Mouse (Mus musculus) kidney, adult 18-20 months (tissue): ENCODE results near the gene Mrpl36.

Experiments
- DNase-seq: peaks from one replicate; pipeline ENCODE4 v3.0.0; 2021

Mrpl36 gene

DNA sequence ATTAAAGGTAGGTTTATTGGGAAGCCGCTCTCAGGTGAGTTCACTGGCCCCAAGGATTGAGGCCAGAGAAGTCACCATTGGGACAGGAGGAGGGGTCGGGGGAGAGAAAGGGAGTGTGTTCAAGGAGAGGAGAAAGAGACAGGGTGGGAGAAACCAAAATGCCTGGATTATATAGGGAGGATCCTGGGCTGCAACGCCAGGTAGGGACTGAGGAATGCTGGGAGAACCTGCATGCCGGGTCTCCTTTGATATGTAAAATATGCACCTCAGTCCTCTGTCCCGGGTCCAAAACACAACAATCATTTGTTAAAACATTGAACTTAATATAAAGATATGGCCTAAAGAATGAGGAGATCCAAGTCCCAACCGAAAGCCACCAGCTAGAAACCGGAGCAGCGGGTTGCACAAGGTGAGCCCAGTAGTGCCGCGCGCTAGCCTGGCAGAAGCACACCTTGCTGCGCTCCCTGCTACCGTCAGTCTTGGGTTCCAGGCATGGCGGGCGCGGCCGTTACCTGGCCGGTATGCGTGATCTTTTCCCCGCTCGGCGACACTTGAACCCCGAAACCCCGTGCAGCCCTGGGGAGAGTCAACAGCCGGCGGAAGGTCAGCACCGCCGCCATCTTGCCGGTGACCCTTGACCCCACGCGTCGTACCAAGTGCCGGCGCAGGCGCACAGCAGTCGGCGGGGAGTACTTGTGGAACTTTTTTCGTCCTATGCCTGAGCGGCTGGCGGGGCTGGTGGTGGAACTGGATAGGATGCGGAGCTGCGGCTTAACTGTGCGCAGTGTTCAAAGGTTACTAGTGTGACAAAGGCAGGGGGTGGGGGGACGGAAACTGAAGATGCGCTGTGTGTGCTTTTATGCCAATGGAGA lies at the start of gene Mrpl36, which contains the start of gene Ndufs6:
Gene Mrpl36, plus strand, starts transcription at position 687 of the 872 bp plus-strand sequence.
Gene Ndufs6, minus strand, starts transcription at position 716 of the 872 bp plus-strand sequence.
- DNase-seq, result peak; percentile 93

DNA sequence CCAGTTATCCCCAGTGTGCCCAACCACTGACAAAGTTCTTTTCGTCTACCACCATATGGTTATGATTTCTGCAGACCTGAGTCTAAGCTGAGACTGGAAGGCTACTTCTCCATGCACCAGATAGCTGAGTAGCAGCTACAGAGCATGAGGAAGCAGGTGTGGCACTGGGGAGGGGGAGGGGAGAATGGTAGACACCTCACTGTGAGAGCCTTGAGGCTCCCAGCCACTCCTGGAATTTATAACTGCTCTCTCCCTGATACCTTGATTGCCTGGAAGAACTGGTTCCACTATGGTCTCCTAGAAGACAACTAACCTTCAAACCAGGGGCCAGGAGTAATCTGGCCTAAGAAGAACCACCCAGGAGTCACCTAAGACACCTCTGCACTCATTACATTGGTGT lies 49.1 kb upstream of the Mrpl36 start:
- no peak for DNase-seq

DNA sequence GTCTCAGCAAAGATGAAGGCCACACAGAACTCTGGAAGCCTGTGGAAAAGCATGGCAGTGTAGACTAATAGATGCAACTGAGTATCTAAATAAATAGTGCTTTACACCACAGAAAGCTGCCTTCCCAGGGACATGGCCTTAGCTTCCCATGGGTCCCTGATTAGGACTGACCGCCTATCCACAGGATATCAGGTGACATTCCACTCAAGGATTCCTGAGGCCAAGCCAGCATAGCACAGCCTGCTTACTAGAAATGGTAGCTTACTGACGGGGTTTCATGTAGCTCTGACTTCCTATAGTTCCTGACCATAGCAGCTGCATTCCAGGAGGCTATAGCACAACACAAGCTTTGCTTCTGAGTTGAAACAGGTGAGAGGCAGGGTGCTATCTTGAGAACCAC lies 45.9 kb upstream of the Mrpl36 start:
- DNase-seq, result no peak

DNA sequence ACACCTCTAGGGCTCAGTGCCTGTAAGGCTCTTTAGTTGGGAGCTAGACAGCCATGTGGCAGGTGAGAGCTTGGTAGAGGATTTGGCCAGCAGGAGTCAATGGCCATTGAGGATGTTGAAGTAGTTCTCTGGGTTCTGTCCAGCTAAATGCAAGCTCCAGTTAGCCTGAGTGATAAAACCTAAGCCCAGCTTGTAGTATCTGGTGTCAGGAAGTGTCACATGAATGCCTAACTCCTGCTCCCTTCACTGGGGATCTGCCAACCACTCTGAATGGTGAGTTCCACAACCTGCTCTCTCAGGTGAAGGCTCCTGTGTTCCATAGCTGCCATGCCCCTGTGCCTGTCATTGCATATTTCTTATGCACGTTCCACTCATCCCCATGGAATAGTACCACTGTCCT lies 44.8 kb upstream of the Mrpl36 start:
- no peak for DNase-seq

DNA sequence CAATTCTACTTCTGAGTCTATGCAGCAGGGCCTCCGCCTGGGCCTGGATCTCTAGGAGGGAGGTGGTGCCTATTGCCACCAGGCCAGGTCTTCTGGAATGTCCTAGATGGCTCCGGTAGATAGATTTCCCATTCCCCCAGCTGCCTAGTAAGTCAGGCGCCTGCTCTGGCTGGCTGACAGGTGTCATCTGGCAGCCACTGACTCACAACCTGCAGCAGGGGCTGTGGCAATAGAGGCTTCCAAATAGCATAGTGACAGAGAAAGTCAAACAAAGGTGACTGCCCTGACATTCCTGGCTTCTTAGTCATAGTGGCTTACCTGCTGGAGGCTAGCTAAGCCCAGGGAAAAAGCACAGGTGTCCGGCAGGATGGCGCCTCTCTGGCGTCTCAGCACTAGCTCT lies 38.1 kb upstream of the Mrpl36 start:
- no peak for DNase-seq

DNA sequence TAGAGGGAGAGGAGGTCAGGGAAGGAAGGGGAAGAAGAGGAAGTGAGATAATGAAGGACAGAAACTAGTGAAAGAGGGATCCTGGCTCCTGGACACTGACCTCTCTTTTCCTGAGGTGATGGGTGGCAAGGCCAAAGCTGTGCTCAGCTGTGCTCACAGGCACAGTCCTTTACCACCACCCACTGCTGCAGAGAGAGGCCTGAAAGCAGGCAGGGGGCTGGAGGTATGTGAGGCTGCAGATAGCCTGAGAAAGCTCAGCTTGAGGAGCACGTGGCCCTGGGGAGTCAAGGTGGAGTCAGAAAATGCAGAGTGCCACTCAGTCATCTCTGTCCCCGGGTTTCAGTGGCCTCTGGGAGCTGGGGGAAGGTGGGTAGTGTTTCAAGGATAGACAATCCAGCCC lies 37.2 kb upstream of the Mrpl36 start:
- DNase-seq, result no peak

DNA sequence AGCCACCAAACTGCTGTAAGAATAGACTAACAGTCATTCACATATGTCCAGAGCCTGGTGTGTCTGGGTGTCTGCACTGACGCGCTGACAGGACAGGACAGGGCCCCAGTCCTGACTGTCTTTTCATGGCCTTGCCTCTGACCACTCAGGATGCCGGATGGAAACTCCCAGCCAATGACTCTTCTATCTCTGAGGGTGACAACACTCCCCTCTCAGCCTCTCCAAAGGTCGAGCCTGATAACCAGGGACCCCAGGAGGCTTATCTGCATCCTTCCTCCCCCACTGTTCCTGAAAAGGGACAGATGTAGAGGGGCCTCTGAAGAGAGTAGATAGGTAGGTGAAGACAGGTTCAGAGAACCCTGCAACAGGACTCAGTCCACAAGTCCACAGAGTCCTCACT lies 29.6 kb upstream of the Mrpl36 start:
- DNase-seq, result no peak

DNA sequence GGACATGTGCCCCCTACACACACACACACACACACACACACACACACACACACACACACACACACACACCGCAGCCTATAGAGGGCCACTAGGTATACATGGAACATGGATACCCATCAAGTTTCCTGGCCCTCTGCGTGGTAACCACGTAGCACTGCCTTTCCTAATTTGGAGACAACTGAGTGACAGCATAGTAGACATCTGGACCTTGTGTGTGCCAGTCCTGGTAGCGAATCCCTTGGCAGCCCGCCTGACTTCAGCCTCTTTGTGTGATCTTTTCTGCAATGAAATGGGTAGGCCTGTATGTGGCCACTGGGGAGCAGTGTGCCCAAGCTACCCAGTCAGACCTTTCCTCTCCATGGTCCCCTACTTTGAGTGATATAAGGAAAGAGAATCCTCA lies 29.0 kb upstream of the Mrpl36 start:
- no peak for DNase-seq

DNA sequence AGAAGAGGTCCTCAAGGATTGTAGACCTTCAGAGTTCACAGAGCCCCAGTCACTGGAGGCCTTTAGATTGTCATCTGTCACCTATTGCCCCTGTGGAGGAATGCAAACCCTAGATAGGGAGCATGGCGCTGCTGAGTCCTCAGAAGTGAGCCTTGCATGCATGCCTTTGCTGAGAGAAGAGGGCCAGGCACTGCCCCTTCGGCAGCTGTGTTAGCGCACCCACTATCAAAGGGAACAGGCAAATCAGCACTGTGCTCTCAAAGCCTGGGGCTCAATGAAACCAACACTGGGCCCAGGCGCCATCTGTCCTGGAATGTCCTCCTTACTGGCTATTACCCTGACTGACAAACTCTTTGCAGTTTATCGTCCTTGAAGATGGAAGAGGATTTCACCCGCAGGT lies 23.6 kb upstream of the Mrpl36 start:
- DNase-seq, result no peak

DNA sequence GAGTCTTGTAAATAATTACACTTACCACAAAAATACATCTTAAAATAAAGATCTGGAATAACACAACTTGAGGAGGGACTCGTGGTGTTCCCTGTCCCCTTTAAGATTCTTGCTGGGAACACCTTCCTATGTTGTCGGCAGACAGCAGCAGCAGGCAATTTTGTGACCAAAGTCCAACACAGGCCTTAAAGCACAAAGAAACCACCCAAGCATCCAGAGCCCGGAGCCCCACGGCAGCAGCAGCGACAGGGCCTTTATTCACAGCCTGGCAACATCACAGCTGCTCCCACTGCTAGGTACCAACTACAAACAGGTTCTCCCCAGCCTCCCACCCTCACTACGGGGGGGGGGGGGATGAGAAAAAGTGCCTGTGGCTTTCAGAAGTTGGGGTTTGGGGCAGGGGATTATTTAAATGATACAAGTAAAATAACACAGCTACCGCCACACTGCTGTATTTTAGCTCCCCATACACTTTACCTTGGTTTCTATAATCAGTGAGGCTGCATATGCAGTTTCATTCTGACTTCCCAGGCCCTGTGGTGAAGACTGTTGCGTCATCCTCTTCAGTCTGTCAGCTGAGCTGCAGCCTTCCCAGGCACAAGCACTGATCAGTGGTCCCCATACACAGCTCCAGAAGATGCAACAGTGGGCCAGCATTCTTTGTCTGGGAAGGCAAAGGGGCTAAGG lies 22.8 kb upstream of the Mrpl36 start:
- DNase-seq, result no peak

DNA sequence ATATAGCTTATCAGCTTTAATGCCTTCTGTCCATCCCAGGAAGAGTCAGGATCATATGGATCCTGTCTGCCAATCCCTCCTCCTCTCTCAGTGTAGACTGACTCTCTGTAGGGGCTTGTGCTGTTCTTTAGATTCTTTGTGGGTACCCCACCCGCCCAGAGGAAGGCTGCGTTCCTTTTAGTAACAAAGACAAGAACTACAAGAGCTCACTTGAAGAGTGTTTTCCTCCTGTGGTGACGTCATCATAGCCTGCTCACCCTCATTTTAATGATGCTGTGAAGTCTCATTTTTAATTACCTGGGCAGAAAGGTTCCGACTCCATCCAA lies 22.3 kb upstream of the Mrpl36 start:
- DNase-seq, result no peak

DNA sequence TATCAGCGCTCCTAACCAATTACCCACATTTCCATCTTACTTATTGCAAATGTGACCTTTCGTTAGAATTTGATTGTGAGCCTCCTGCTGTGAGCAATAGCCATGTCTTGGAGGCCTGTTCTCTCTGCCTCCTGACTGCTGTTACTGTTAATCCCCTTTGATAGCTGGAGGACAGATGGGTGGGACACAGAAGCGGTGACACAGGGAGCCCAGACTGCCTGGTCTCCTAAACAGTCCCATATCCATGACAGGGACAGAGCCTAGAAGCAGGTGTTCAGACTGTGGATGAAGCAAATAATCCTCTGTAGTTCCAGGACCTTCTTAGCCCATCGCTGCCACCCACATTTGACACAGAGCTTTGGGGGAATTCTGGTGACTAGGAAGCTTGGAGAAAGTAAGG lies 21.9 kb upstream of the Mrpl36 start:
- DNase-seq, result no peak

DNA sequence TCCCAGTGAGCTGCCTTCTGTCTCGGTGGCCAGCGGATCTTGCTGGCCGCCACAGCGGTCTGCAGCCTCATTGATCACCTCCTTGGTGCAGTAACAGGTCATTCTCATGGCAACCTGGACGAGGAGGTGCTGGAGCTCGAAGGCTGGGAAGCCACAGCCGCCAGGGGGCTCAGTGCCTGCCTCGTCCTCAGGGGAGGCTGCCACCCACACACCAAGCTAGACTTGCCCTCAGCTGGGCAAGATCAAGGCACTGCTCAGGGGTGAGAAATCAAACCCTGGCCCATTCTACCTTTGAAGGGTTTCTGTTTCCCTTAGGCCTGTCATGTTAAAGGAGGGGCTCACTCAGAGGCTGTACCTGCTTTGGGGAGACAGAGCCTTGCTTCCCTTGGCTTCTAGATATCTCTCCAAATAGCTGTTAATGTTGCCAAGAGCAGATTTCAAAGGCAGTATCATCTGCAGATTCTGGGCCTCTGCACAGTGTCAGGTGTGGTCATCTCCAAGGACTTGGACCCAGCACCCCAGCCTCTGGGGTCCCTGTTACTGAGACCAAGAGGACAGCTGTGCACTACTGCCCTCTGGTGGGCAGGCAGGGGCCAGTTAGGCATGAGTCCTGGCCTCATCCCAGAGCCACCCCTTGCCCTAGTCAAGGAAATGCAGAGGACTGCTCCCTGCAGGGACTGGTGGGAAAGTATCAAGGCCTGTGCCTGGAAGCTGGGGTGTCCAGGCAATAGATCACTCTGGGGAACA lies 18.0 kb upstream of the Mrpl36 start:
- DNase-seq, result peak; percentile 62

DNA sequence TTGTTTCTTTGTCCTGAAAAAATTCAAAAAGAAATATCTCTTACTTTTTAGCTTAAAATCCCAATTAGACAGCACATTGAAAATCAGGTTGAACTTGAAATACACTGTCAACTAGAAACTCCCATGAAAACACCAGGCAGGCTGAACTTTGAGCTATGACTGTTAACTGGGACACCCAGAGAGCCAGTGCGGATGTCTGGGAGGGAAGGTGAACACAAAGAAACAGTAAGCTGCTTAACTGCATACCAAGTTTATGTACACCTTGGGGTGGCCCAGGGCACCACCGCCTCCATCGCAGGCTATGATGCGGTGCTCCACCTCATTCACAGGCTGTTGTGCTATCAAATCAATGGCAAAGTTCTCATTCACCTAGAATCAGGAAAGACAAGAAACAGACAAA lies 8.3 kb upstream of the Mrpl36 start:
- no peak for DNase-seq

DNA sequence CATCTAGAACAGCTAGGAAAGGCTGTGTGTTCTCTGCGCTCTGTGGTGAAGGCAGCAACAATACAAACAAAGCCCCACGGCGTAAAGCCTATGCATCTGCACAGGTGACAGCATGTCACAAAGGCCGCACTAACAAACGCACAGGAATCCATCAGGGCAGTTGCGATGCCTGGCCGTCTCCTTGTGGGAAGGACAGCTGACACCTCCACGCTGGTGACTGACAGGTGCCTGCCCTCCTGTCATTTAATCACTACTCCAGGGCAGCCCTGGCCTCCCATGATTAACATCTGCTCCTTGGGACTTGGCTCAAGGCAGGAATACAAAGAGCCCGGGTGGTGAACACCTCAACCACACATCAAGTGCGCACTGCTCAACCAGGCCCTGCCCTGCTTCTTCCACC lies 5.7 kb upstream of the Mrpl36 start:
- DNase-seq, result no peak

DNA sequence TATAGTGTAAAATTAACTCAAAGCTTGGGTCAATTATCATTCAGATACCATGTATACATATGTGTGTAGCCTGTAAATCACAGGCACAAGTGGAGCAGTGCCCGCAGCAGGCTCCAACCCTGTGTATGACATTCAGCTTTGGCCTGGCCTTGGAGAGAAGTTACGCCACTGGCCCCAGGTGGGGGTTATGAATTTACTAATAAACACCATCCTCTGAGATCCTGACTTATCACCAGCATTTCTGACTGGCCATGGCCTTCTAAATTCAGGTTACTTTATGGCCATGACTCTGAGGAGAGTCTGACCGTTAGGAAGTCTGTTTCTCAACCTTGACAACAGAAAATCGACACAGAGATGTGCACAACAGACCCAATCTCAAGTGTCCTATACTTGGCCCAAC lies 4.9 kb upstream of the Mrpl36 start:
- DNase-seq, result no peak

DNA sequence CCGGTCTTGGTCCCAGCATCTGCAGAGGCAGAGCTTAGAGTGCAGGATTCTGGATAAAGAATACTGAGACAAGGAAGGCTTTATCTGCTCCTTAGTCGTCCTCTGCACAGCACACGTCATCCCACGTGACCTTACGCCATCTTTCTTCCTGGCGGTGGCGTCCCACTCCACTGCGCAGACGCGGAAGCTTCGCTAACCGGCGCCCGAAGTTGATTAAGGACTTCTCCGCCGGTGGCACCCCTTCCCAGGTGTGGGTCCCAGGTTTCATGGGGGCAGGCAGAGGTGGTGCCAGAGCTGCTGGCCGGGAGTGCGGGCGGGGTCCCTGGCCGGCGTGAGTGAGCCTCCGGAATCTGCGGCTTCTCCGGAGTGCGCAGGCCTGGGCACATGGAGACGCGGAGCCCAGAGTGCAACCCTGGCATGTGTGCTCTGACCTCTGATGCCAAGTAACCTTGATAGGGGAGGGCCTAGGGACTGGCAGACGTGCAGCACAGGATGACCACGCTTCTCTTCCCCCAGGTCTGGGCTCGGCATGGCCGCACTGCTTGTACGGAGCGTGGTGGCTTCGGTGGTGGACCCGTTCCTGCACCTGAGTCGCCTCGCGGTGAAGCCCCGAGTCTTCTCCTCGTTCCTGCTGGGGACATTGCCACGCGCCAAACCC lies 2.7 kb downstream of the Mrpl36 start:
- peak; percentile 93 for DNase-seq

DNA sequence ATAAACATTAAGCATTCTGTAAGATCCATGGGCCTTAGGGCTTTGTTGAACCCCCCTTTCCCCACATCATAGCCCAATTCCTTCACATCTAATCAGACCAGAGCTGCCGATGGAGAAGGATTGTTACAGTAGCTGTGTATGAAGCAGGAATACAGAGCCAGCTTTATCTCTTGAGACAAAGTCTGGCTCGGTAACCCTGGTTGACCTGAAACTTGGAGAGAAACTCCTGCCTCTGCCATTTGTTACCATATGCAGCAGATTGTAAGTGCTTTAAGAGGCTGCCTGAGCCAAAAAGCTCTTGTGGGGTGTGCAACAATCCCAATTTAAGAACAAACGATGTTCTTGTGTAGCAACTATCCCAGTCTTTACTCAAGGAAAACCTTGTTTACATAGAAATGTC lies 3.4 kb downstream of the Mrpl36 start:
- no peak for DNase-seq

DNA sequence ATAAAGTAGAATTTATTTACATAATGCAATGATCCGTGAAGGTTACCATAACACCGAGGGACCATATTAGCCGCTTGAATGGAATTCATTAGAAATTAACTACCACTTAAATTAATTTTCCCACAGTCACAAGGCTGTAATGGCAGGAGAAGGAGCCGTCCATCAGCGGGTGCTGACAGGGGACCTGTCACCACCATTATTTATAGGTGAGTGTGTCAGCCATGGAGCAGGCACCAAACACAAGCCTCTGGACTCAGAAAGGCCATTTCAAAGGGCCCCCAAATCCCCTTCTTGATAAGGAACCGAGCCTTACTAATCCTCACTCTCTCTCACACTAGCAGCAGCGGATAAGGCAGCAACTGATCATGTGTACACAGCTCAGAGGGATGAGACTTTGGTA lies 8.4 kb downstream of the Mrpl36 start:
- DNase-seq, result no peak

DNA sequence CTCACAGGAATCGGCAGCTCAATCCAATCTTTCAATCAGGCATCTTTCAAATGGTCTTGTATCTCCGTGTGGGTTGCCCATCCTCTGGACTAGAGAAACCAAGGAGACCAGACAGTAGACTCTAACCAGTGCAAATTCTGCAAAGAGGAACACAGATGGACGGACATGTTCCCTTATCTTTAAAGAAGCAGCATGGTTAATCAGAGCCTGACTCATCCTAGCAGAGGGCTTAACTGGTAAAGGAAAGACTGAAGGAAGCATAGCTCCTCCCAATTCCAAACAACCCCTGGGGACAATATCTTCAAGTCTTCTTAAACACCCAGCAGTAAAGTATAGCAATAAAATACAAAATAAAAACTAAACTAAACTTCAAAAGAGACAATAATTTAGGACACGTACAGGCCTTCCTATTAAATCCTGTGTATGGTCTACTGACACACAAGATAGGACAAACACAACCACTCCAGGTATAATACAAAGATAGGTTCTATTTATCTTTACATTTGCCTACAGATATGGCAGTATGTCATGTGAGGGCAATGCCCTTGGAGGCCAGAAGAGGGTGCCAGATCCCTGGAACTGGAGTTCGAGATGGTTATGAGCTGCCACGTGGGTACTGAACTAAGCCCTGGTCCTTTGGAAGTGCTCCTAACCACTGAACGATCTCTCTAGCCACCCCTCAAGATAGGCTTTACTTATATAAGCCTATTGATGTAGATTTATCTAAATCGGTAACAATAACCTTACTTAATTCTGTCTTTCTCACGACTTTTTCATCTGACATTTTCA lies 17.0 kb downstream of the Mrpl36 start:
- DNase-seq, result no peak

DNA sequence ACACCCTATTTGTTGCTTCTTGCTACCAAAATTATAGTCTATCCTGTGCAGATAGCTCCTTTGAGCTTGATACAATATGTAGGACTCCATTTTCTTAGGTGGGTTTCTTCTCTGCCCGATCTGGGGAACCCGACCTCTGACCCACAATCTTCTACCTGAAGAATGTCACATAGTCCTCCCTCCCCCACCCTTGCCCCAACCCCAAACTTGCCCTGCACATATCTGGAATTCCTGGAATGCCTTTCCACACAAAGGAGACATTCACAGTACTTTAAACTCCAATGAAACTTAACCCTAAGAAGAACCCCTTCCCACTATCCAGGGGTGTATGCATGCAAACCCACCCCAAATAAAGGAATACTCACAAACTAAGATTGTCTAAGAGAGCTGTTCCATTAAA lies 17.8 kb downstream of the Mrpl36 start:
- no peak for DNase-seq

DNA sequence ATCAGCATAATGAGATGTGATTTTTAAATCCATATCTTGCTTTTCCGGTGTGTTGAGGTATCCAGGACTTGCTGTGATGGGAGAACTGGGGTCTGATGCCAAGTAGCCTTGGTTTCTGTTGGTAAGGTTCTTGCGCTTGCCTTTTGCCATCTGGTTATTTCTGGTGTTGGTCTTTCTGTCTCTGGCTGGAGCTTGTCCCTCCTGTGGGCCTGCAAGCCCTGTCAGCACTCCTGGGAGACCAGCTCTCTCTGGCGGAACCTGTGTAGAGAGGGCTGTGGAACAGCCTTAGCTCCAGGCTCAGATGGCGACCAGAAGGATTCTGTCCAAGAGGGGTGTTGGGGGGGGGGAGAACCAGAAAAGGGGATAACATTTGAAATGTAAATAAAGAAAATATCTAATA lies 18.4 kb downstream of the Mrpl36 start:
- DNase-seq, result no peak

DNA sequence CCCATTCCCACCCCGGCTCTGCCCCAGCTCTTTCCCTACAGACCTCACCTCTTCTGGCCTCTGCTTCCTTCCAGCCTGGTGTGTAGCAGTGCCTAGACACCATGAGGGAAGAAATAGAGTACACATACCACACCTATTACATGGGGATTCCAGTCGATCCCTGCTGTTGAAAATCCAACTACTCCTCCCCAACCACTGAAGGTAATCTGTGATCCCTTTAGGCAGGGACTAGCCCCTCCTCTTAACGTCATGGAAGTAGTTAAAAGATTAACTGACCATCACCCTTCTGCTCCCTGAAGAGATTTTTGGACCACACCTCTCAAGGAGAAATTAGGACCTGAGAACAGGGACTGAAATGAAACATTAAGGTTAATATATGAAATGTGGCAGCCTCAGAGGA lies 18.9 kb downstream of the Mrpl36 start:
- DNase-seq, result no peak
